Mouse (Mus musculus) hematopoietic multipotent progenitor cell, adult 10-12 weeks (in vitro differentiated cells): ENCODE measurements around the gene Cacna2d1. TPM values are rescaled to one million over a fixed set of nuclear protein-coding genes. Genes with fewer than 3 reads are reported as not detected.

Source experiments
- polyA plus RNA-seq: library from polyadenylated mRNA; stranded (reverse); fragments of >175 nt; gene quantifications from 2 replicates; pipeline ENCODE4 v1.2.3, GENCODE M21; 2012; ENCODE audit warnings: low replicate concordance

Cacna2d1 gene
- not detected in 2 replicates for polyA plus RNA-seq

GRCm38 (mm10) chr5:15934376-15935233, at the start of gene Cacna2d1:
Cacna2d1 (plus strand) TSS chr5:15934691.

Other genes starting within 250 kb of the Cacna2d1 start
- gene Speer4c, start 220.4 kb upstream of the Cacna2d1 start, polyA plus RNA-seq: not detected in 2 replicates